Mouse (Mus musculus): ENCODE results near the gene Sel1l.

- TF ChIP-seq CTCF (IDR thresholded peaks at IDR 0.05; ENCODE audit: extremely low read depth, insufficient read depth, insufficient read length, insufficient replicate concordance): no peak
- TF ChIP-seq POLR2A (IDR thresholded peaks at IDR 0.05; ENCODE audit: low read depth, low read length): no peak
Observed at GRCm38 (mm10) chr12:91768176-91768575, 80.8 kb downstream of the Sel1l start.

Measured in spleen, adult 2 months (tissue).